Mouse (Mus musculus) hindbrain, embryonic 16.5 days (tissue): ENCODE data around the gene Styk1. TPM values are rescaled to one million over a fixed set of nuclear protein-coding genes. Genes with fewer than 3 reads are reported as not detected.

Experiments used
- ATAC-seq: fragments of 200-750 bp; cut with Nextera tagmentation; 2 replicates; pipeline ENCODE4 v1.8.0; 2017; ENCODE audit warnings: moderate TSS enrichment, moderate library complexity
- H3K27ac ChIP-seq: fragments of 300-500 bp; sonication (generic); 2 replicates; pipeline ENCODE4 v1.5.1; 2014; ENCODE audit warnings: low read depth, mild to moderate bottlenecking, control low read depth, low read length, moderate library complexity
- H3K27me3 ChIP-seq: fragments of 300-500 bp; sonication (generic); replicated peaks from 2 replicates; pipeline ENCODE4 v1.6.1; 2014; ENCODE audit warnings: low read length; ENCODE audit not compliant: control insufficient read depth, insufficient read depth
- H3K36me3 ChIP-seq: fragments of 300-500 bp; sonication (generic); 2 replicates; pipeline ENCODE4 v1.6.1; 2014; ENCODE audit warnings: mild to moderate bottlenecking, low read length, moderate library complexity, mixed read lengths; ENCODE audit not compliant: control insufficient read depth, insufficient read depth
- H3K4me1 ChIP-seq: fragments of 300-500 bp; sonication (generic); 2 replicates; pipeline ENCODE4 v1.6.1; 2014; ENCODE audit warnings: low read depth, low read length; ENCODE audit not compliant: control insufficient read depth, insufficient read depth
- H3K4me2 ChIP-seq: fragments of 300-500 bp; sonication (generic); 2 replicates; pipeline ENCODE4 v1.6.1; 2014; ENCODE audit warnings: mild to moderate bottlenecking, low read length, control low read depth, moderate library complexity
- H3K4me3 ChIP-seq: fragments of 300-500 bp; sonication (generic); 2 replicates; pipeline ENCODE4 v1.5.1; 2014; ENCODE audit warnings: mild to moderate bottlenecking, low read length, control low read depth, moderate library complexity
- H3K9ac ChIP-seq: fragments of 300-500 bp; sonication (generic); 2 replicates; pipeline ENCODE4 v1.6.1; 2014; ENCODE audit warnings: low read depth, mild to moderate bottlenecking, control low read depth, low read length, moderate library complexity
- H3K9me3 ChIP-seq: fragments of 300-500 bp; sonication (generic); 2 replicates; pipeline ENCODE4 v1.6.1; 2014; ENCODE audit warnings: mild to moderate bottlenecking, low read length, moderate library complexity; ENCODE audit not compliant: control insufficient read depth
- WGBS: fragments of 180-500 bp; shearing (Covaris S2); extraction: QIAGEN DNeasy Blood & Tissue Kit; methylation state at CpG from one replicate; pipeline ENCODE4 v1.1.7; 2014; 5-methylcytosine and 5-hydroxymethylcytosine counted together
- polyA plus RNA-seq: library from polyadenylated mRNA; unstranded; fragments of >200 nt; fragmentation: Nextera tagmentation; extraction: Ambion mirVana; gene quantifications from 2 replicates; pipeline ENCODE4 v1.2.1, GENCODE M21; 2015

Gene Styk1
- 5.6 and 7.4 TPM in 2 replicates for polyA plus RNA-seq

DNA sequence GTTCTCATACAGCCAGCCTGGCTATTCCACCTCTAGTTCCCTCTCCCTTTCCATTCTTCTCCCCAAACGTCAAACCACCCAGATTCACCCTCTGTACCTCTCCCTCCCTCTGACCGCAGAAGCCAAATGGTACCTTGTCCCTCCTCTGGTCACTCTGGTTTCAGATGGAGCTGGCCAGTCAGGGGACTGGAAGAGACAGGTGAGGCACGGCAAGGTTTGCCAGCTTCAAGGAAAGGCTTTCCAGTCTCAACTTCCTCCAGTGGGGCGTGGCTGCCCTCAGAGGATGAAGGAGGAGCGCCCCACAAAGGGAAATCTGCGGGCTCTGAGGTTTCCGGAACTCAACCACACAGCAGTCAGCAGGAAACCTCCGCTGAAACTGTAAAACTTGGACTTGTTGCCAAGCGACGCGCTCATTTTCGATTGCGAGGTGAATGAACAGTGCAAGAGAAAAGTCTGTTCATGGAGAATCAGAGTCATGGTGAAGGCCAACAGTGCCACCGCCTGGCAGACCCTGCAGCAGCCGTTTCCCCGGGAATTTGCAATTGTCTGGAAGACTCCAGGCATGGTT lies at the start of gene Styk1:
Styk1 (minus strand) TSS at position 246 of the 568 bp plus-strand sequence.
- Histone ChIP-seq H3K27me3 (no peaks in the 10 kb centered on the region), H3K4me3 (peak within 1 kb of the TSS; percentile 46), H3K36me3 (no peaks in the 10 kb centered on the region), H3K4me1 (peaks cover 5% of the 10 kb centered on the region; the same call in 1 of the 2 replicates), H3K4me2 (peak within 1 kb of the TSS; percentile 85), H3K9me3 (no peaks in the 10 kb centered on the region), H3K9ac (peak within 1 kb of the TSS; percentile 57), H3K27ac (peak within 1 kb of the TSS; percentile 44; the same call in 1 of the 2 replicates)
- WGBS: 2% methylated on average over 16 of the region's 16 CpGs
- peak; percentile 97 for ATAC-seq

DNA sequence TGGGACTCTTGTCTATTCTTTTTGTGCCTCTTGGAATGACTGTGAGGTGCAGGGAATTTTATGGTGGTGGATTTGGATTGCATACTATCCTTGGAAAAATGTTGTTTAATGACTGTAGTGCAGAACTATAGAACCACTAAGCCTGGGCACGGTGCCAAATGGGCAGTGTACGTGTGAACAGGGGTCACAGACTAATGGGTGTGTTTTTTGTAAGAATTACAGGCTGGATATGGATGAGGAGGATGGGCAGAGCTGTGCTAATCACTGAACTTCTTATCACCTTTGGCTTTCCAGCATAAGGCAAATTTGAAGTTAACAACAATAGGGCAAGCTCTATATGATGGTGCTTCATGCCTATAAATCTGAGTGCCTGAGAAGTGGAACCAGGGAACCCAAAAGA lies 49.6 kb upstream of the Styk1 start:
- Histone ChIP-seq H3K27me3 (no peaks in the 10 kb centered on the region), H3K9ac (no peak overlapping the region), H3K4me2 (no peak overlapping the region), H3K36me3 (no peaks in the 10 kb centered on the region), H3K27ac (no peak overlapping the region), H3K4me1 (no peaks in the 10 kb centered on the region), H3K4me3 (no peak overlapping the region), H3K9me3 (no peaks in the 10 kb centered on the region)
- 68% methylated on average over 2 of the region's 2 CpGs for WGBS
- no peak for ATAC-seq

DNA sequence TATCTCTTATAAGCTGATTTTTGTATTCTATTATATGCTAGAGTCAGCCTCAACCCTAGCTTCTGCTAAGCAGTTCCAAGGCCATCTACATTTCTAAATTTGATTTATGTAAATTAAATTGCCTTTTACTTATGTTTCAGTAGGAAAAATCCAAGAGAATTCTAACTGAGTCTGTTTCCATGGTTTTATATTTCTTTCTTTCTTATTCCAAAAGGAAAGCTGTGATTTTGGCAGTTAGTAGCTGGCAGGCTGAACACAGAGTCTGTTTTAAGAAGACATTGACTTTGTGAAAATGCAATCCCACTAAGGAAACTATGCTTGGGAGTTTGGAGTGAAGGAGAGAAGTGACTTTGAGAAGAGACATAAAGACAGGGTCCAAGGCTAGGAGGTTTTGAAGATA lies 49.2 kb upstream of the Styk1 start:
- Histone ChIP-seq H3K9me3 (no peaks in the 10 kb centered on the region), H3K9ac (no peak overlapping the region), H3K27ac (no peak overlapping the region), H3K4me3 (no peak overlapping the region), H3K36me3 (no peaks in the 10 kb centered on the region), H3K4me1 (no peaks in the 10 kb centered on the region), H3K27me3 (no peaks in the 10 kb centered on the region), H3K4me2 (no peak overlapping the region)
- no peak for ATAC-seq

DNA sequence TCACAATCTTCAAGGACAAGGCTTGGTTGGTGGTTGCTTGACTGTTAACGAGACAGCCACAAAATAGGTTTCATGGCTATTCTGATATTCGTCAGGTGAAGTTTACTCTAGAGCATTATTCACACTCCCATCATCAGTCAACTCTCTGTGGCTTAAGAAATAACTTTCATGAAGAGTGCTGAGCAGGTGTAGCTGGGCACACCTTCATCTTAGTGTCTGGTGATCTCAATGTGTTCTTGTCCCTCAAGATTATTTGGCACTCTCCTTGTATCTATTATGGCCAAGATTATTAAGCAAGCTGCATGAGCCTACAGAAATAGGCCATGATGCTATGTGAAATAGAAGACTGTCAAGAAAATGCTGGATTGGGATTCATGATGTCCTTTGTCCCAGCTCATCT lies 47.9 kb upstream of the Styk1 start:
- no peaks in the 10 kb centered on the region for H3K4me1 ChIP-seq
- no peaks in the 10 kb centered on the region for H3K9me3 ChIP-seq
- 86% methylated on average over 2 of the region's 2 CpGs for WGBS
- ATAC-seq: no peak
- H3K36me3 ChIP-seq: no peaks in the 10 kb centered on the region
- H3K4me2 ChIP-seq: no peak overlapping the region
- no peak overlapping the region for H3K4me3 ChIP-seq
- H3K27ac ChIP-seq: no peak overlapping the region
- H3K9ac ChIP-seq: no peak overlapping the region
- no peaks in the 10 kb centered on the region for H3K27me3 ChIP-seq

DNA sequence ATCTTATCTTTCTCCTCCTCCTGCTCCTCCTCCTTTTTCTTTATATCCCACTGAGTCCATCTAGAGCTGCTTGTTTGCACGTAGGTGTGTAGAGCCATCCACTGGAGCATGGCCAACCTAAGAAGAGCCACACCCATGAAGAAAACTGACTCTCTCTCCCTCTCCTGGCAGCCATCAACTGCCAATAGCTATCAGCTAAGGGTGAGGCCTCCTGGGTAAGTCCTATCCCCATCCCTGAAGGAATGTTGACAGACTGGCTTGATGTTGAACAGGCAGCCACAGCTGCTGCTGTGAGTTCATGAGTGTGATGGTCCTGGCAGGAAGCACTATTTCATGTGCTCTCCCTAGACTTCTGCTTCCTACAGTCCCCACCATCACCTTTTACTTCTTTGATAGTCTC lies 43.3 kb upstream of the Styk1 start:
- no peak for ATAC-seq
- no peak overlapping the region for H3K9ac ChIP-seq
- no peaks in the 10 kb centered on the region for H3K9me3 ChIP-seq
- no peak overlapping the region for H3K4me2 ChIP-seq
- no peaks in the 10 kb centered on the region for H3K4me1 ChIP-seq
- H3K36me3 ChIP-seq: no peaks in the 10 kb centered on the region
- H3K4me3 ChIP-seq: no peak overlapping the region
- WGBS: 72% methylated on average over 1 of the region's 1 CpGs
- no peak overlapping the region for H3K27ac ChIP-seq
- H3K27me3 ChIP-seq: no peaks in the 10 kb centered on the region

DNA sequence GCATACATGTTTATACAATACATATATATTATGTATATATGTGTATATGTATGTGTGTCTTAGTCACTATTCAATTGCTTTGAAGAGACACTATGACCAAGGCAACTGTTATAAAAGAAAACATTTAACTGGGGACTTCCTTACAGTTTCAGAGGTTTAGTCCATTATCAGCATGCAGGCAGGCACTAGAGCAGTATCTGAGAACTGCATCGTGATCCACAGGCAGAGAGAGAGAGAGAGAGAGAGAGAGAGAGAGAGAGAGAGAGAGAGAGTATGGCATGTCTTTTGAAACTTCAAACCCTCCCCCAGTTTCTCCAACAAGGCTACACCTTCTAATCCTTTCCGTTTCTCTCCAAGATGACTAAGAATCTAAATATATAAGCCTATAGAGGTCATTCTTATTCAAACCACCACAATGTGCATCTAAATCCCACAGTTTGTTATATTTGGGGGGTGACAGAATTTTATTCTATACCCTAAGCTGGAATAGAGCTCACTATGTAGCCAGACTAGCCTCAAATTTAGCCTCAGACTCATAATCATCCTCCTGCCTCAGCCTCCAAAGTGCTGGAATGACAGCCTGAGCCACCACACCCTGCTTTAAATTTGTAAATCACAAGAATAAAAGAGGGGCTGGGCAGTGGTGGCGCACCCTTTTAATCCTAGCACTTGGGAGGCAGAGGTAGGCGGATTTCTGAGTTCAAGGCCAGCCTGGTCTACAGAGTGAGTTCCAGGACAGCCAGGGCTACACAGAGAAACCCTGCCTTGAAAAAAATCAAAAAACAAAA lies 40.7 kb upstream of the Styk1 start:
- Histone ChIP-seq H3K4me2 (no peak overlapping the region), H3K9ac (no peak overlapping the region), H3K27me3 (no peaks in the 10 kb centered on the region), H3K4me1 (peaks cover 1% of the 10 kb centered on the region; the same call in 1 of the 2 replicates), H3K36me3 (no peaks in the 10 kb centered on the region), H3K4me3 (no peak overlapping the region), H3K27ac (no peak overlapping the region), H3K9me3 (no peaks in the 10 kb centered on the region)
- 77% methylated on average over 4 of the region's 4 CpGs for WGBS
- no peak for ATAC-seq

DNA sequence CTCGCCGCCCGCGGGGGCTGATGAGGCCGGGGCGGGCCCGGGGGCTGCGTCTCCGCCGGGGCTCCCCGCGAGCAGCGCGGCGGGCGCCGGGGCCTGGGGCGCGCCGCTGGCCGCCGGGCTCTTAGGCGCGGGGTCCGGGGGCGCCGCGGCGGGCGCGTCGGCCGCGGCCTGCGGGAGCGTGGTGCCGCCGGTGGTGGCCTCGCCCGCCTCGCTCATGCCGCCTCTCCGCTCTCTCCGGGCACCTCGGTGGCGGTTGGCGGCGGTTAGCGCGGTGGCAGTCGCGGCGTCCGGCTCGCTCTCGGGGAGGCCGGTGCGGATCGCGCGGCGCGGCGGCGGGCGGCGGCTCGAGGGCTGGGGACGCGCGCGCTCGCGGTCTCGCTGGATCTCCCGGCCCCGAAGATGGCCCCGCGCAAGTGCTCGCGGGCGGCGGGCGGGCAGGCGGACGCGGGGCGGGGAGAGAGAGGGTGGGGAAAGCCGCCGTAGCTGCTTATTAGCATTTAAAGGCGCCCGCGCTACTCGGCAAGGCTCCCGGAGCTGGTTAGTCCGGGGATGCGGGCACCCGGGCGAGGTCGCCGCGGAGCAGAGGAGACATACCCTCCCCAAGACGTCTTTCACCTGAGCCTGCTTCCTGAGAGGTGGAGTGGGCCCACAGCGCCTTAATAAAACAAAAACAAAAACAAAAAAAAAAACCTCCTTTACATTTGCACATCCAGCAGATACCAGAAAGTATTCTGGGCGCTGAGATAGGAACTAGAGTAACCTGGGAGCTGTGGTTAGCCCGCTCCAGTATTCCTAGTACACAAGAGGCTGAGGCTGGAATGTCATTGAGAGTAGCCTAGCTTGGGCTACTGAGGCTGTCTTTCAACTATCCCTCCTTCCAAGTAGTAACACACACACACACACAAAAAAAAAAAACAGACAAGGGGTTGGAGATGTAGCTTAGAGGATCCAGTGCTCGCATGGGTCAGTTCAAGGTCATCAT lies 34.9 kb upstream of the Styk1 start, which contains the start of gene Ybx3:
Ybx3 (minus strand) TSS at position 437 of the 982 bp plus-strand sequence.
- H3K9ac ChIP-seq: peak within 1 kb of the TSS; percentile 96
- no peaks in the 10 kb centered on the region for H3K27me3 ChIP-seq
- peak within 1 kb of the TSS; percentile 90 for H3K27ac ChIP-seq
- WGBS: 2% methylated on average over 46 of the region's 107 CpGs
- no peaks in the 10 kb centered on the region for H3K36me3 ChIP-seq
- peaks cover 15% of the 10 kb centered on the region for H3K4me1 ChIP-seq
- ATAC-seq: peak; percentile 97
- peak within 1 kb of the TSS; percentile 98 for H3K4me3 ChIP-seq
- H3K9me3 ChIP-seq: no peaks in the 10 kb centered on the region
- peak within 1 kb of the TSS; percentile 93 for H3K4me2 ChIP-seq

DNA sequence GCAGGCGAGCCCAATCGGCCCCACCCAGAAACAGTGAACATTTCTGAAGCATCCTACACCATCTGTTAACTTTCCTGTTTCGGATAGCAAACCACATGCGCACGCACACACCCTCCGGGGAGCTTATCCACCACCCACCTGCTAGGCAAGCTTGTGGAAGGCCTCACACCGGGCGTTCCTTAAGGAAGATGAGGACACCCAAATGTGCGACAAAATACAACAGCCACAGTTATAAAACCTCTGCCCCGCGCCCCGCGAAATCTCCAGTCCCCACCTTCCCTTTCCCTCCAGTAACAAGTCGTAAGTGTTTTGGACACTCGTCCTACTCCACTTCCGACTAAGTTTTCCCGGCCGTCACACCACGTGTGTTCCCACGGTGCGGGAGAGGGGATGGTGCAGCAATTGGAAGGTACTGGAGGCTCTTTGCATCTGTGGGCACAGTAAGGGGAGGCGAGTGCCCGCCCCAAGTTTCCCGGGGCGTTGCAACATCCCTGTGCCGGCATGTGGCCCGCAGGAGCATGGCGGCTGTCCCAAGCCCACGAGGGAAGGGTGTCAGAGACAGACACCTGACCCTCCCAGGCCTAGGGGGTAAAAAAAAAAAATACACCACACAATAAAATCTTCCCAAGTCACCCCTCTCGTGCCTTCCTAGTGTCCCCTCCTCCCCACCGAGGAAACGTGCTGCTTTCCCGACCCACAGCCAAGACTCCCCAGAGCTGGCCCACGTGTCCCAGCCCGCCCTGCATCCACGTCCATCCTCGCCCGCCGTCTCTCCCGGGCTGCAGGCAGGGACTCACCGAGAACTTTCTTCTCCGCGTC lies 34.0 kb upstream of the Styk1 start:
- peak overlapping the region; percentile 93 for H3K4me2 ChIP-seq
- peak; percentile 66 for ATAC-seq
- peak overlapping the region; percentile 98 for H3K4me3 ChIP-seq
- no peaks in the 10 kb centered on the region for H3K9me3 ChIP-seq
- H3K4me1 ChIP-seq: peaks cover 20% of the 10 kb centered on the region
- H3K9ac ChIP-seq: peak overlapping the region; percentile 96
- H3K36me3 ChIP-seq: no peaks in the 10 kb centered on the region
- peak overlapping the region; percentile 90 for H3K27ac ChIP-seq
- no peaks in the 10 kb centered on the region for H3K27me3 ChIP-seq
- WGBS: under 1% methylated on average over 43 of the region's 43 CpGs
